Mouse (Mus musculus): ENCODE results near the gene Mrpl9.
A peak's percentile ranks its signal among the peaks of the same experiment; 100 is the strongest.

Gene Mrpl9

DNA sequence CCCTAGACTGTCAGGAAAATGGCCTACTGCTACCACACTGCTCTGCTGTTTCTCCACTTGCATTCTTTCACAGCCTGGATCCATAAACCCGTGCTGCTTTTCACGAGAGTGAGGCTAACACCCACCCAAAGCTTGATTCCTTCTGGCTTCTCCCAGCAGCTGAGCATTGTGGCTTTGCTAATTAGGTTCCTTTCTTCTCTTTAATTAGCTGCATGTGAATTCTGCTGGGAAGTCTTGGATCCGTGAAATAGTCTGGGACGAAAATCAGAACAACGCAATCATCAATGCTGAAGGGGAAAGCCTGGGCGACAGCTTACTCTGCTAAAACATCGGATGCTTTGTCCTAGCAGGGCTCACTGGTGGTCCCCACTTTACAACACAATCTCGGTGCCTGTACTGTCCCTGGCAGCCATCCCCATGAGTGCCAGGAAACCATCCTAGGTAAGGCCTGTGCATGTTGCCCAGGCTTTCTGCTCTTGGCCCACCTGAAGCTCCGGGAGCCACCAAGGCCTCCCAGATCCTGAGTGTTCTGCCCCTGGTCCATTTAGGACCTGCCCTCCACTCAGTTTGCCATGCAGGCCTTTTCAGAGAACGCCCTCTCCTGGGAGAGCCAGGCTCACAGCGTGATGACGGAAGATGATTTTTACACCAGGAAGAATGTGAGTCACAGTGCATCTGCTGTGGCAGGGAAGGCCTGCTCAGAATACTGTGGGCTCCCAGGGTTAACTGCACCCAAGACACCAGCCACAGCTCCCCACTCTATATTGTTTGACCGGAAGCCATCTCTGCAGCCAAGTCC, 22.7 kb downstream of the Mrpl9 start:
- DNase-seq (ENCODE audit: low read depth, low spot score): no peak

DNA sequence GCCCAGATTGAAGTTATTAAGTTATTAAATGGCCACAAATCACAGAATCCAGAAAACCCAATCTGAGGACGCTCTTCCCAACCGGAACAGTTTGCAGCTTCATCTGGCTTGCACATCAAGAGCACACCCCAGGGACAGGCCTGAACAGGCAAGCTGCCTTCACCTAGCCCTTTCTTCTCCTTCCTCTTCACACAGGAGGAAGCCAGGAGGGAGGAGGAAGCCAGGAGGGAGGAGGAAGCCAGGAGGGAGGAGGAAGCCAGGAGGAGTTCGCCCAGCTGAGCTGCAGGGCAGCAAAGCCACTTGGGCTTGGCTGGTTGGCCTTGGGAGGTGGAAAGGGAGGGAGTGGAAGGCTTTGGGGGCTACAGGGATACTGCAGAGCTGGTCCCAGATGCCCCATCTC, 25.8 kb downstream of the Mrpl9 start:
- no peak for DNase-seq (ENCODE audit: low read depth, low spot score)

DNA sequence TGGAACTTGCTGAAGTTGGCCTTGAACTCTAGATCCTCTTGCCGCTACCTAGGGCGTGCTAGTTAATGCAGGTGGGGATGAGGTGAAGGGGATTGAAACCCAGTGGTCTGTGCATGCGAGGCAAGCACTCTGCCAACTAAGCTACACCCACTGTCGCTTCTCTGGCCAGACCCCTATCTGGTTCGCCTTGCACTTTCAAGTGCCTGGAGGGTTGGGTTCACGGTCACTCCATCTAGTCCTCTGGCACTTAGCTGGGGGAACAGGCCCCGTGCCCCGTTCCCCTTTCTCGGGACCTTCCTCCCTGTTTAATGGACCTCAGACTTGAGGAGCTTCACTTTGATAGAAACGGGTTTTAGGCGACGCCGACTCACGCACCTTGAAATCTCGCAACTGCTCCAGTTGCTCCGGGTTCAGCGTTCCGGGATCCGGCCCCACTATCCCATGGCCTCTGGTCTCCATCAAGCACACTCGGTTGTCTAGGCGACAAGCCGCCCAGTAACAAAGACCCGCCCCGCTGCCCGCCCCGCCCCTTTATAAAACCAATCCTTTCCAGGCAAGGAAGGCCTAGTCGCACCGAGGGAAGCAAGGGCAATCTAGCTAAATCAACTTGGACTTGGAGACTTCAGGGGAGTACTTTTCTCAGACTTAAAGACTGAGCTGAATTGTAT, 29.5 kb downstream of the Mrpl9 start:
- peak; percentile 81 for DNase-seq (ENCODE audit: low read depth, low spot score)

DNA sequence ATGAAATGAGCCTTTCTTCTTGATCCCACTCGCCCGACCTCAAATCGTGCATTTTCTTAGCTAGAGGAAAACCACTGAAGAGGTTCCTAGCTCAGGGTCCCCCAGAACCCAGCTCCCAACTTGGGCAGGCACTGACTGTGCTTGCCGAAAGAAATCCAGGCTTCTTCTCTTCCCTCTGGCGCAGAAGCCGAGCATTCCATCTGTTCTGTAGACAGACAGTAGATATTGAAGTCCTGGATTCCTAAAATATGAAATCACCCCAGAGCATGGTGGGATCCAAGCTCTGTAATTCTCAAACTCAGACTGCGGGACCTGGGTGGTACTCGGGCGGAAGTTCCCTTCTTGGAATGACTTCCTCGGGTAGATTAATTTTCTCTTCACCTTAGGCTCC, 30.0 kb downstream of the Mrpl9 start:
- DNase-seq (ENCODE audit: low read depth, low spot score): no peak

DNA sequence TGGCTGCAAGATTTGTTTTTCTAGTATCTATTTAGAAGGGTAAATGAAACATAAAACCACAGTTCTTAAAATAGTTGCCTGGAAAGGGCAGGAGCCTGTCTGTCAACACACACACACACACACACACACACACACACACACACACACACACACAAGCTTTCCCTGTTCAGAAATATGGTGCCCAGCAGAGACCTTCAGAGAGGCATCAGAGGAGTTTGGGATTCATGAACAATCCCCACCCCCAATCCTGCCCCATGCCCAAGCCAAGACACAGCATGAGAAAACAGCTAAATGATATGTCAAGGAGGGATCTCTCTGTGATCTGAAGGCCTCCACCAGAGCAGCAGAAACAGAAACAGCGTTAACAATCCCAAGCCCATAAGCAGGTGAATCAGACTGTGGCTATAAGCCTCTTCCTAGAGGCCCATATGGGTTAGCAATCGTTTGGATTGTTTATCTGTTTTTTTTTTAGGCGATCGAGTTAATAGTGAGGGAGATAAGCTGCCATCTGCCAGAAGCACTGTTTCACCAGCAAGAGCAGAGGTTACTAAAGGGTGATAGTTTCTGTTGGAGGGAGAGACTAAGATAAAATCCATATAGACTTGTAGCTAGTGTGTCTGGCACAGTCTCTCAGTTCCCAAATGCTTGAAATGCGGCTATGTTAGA, 30.6 kb downstream of the Mrpl9 start:
- no peak for DNase-seq (ENCODE audit: low read depth, low spot score)

DNA sequence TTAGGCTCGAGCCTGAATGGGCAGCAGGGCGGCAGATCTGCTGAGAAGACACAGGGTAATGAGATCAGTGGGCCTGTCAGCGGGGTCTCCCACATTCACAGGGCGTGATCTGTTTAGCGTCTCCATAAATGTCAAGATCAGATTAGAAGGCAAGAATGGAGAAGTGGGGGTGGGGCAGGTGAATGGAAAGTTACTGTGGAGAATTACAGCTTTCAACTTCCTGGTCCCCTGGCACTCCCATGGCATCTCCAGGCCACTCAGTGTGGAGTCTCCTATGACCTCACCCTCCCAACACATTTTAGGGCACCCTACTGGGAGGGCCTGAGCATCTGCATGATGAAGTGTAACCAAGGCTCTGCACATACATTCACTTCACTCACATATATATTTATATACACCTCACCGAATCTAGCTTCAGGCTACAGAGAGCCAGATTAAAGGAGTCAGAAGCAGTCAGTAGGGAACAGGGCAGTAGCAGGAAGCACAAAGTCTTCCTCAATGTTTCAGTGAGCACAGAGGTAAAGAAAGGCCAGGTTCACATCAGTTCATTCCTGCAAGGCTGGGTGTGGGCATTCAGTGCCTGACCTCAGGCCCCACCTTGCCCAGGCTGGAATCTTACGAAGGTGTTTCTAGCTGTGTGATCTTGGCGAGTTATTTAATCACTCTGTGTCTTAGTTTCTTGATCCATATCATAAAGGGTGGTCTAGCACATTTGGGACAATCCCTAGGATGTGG, 33.4 kb downstream of the Mrpl9 start:
- DNase-seq (ENCODE audit: low read depth, low spot score): no peak

DNA sequence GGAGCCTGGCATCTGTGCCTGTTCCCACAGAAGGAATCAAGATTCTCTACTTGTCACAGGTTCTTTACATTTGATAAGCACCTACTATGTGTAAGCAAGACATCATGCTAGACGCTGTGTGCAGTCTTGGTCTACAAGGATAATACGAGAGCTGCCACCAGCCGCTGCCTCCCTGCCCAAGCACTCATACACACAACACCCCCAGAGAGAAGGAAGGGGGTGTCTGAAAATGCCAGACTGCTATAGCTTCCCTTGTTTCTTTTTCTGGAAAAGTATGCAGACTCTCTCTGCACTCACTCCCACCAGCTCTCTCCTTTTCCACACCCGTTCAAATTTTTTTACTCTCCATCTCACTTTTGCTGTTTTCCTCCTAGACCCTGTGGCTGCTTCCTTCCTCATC, 34.3 kb downstream of the Mrpl9 start:
- no peak for DNase-seq (ENCODE audit: low read depth, low spot score)

DNA sequence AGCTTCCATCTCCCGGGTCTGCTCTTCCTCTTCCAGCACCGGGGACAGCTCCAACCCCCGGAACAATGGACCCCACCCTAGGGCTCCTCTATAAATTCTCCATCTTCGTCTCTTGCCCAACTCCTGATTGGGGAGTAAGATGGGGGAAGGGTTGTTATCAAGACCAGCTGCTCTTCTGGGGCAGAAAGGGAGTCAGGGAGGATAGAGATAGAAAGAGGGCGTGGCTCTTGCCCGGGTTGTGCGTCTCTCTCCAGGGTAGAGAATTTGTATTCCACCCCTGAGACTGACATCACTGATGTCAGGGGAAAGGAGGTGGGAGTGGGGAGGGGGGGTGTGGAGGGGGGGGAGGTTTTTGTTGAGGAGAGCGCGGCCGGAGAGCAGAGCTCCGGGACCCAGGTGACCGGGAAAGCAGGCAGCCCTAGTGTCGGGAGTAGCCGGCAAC, 34.9 kb downstream of the Mrpl9 start, which contains the start of gene Celf3:
Gene Celf3 (plus strand): TSS at position 315 of the 442 bp plus-strand sequence.
- peak; percentile 53 for DNase-seq (ENCODE audit: low read depth, low spot score)

DNA sequence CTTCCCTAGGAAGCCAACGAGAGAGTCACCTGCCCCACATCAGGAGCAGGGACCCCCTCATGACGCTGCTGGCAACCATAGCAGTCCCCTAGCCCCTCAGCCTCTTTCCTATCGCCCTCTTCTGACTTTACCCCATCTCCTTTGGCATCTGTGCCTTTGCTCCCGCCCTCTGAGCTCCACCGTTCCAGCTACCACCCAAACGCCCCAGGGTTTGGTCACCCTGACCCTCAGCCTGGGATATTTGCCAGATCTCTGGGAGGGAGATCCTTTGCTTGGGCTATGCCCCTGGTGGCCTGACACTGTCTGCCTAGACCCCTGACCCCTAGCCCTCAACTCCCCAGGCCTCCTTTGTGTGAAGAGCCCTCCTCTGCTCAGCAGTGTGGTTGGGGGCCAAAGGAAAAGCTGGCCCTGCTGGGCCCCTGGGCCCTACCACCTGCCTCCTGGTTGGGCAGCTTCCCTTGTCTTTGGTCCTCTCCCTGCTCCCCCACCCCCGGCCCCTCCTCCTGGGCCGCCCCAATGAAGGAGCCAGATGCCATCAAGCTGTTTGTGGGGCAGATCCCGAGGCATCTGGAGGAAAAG, 35.6 kb downstream of the Mrpl9 start:
- no peak for DNase-seq (ENCODE audit: low read depth, low spot score)

DNA sequence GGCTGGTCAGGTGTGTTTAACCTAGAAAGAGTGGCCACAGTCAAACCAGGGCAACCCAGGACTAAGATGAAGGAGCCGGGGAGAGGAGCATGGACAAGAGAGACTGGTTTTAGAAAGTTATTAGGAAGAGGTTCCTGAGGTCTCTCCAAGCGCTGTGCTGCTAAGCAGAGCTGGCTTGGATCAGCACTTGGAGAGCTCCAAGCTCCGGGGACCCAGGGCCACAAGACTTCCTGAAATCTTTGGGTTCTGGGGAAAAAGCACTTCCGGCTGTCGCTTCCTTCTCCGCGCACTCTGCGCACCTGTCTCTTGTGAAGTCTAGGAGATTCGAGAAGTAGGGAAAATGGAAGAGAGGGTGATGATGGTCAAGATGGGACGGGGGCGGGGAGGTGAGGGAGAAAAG, 36.4 kb downstream of the Mrpl9 start:
- peak; percentile 67 for DNase-seq (ENCODE audit: low read depth, low spot score)

DNA sequence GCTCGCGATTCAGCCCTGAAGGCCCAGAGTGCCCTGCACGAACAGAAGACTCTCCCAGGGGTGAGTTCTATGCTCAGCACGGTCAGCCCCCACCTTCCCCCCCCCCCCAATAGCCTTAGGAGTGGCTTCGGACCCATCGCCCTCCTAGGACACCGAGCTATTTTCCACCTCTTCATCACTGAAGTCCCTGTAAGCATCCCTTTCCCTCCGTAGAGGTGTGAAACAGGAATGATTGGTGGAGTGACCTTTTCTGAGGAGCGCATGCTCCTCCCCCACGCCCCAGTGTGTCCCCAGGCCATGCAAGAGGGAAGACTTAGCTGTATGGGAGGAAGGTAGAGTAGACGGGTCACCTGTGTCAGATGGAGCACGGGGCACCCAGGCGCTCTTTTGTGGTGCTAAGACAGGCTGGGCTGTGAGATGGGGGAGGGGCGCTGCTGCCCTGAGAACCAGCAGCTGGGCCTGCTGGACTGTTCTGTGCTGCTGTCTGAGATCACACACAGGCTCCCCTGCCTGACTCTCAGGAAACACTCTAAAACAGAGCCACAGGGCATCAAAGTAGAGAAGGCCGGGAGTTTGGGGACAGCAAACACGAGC, 37.3 kb downstream of the Mrpl9 start, which contains the start of gene Riiad1:
Gene Riiad1 (minus strand): TSS at position 51 of the 594 bp plus-strand sequence.
- DNase-seq (ENCODE audit: low read depth, low spot score): no peak

DNA sequence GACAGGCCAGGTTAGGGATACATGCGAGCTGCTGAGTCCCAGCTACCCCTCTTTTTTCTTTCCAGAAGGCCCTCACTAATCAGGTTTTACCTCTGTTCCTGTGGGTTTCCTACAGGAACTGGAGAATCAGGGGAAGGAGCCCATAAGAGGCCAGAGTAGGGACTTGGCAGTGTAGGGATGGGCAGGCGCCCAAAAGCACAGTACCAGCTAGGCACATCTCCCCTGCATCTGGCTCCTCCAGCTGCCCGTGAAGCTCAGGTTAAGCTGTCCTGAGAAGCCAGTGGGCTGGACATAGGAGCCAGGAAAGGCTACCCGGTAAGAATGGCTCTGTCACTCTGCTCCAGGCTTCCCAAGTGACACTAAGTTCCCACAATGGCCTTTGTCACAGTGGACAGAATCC, 38.3 kb downstream of the Mrpl9 start:
- DNase-seq (ENCODE audit: low read depth, low spot score): no peak

DNA sequence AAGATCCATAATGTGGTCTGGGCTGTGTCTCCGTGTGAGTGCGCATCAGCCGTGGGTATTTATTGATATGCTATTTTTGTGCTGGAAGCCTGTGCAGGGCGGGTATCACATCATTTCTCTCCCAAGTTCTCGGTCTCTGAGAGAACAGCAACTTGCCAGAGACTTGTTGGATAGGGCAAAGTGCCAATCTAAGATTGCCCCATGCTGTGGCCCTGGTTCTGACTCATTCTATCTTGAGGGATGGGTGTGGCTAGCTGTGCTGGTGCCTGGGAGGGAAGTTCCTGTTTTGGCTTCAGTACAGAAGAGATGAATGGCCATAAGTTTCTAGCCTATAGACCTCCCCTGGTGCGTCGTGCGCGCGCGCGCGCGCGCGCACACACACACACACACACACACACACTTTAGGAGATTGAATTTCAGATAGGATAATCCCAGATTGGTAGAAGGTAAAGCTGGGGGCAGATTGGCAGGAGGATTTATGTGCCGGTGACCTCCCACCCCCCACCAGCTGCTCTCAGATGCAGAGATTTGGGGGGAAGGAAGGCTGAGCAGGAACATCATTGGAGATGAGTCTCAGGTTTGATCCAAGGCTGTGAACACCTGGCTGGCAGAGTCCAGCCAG, 39.8 kb downstream of the Mrpl9 start:
- DNase-seq (ENCODE audit: low read depth, low spot score): no peak

DNA sequence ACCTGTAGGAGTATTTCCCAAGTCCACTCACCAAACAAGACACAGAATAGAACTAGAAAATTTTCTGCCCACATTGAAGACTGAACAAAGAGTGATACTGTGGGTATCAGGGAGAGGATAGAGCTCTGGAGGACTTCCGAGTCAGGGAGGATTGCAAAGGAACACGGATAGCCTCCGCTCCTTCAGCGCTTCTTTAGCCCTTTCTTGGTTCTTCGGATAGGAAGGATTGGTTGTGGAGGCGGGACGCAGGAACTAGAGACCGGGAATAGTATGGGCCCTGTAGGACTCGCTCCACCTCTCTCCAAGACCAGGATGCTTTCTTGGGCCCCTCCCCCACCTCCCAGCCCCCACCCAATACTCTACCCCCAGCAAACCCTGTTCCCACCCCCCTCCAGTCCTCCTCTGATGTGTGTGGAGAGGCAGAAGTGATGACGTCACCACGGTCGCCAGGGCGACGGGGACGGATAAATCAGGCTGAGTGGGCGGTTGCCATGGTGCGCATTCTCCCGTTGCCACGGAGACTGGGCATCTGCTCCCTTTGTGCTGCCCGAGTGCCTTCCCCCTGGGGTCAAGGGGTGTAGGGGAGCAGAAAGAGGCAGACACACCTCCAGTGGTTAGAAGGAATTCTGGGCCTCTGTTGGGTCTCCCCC, 40.8 kb downstream of the Mrpl9 start:
- DNase-seq (ENCODE audit: low read depth, low spot score): peak; percentile 83

DNA sequence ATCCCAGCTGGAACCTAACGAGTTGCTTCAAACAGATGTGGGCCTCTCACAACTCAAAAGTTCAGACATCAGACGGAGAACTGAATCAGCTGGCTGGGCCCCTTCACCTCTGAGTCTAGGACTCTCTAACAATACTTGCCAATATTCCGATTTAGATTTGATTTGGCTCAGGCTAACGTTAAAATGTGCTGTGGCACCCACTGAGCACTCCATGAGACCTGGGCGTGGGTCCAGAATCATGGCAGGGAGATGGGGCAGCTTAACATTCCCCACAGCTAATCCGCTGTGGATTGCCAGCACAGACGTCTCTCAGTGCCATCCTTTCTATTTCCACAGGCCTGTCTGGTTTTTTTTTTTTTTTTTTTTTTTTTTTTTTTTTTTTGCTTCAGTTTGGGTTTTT, 42.8 kb downstream of the Mrpl9 start:
- no peak for DNase-seq (ENCODE audit: low read depth, low spot score)

DNA sequence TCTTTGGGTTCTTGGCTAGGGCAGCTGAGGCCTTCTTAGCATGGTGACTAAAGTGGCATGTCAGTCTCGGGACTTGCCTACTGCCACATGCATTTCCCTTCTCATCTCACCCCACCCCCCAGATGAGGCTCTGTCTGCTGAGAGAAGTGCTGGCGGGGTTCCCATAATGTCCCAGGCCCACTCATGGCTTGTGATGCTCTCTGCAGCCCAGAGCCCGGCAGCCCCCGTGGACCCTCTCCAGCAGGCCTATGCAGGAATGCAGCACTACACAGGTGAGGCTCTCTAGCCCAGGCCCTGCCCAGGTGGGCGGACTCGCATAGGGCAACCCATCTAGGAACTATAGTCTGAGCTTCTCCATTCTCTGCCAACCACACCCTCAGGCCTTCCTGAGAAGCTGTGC, 44.5 kb downstream of the Mrpl9 start:
- no peak for DNase-seq (ENCODE audit: low read depth, low spot score)

DNA sequence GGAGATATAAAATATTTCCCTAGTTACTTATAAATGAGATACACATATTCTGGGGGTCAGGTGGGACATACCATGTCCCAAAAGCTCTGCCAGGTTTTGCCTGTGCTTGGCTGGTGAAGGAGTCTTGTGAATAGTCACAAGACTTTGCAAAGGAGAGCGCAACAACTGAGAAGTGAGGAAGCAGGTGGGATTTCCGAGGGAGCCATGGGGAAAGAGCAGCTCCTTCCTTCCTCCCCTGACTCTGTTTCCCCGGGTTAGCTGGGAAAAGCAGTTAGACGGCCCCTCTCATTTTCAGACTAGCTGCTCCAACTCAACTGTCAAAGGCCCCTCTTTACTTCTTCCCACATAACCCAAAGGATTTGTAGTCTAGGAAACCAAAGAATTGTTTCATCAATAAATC, 54.0 kb downstream of the Mrpl9 start:
- no peak for DNase-seq (ENCODE audit: low read depth, low spot score)
